32 mouse cellular contexts compared by ENCODE assay signal in genomic region chr4:109498476-109498875, GRCm38 (mm10). TPM values are rescaled to one million over a fixed set of nuclear protein-coding genes. Genes with fewer than 3 reads are reported as not detected.
A peak's percentile ranks its signal among the peaks of the same experiment; 100 is the strongest.
DNase-seq lines count a peak whose midpoint lies in the region; ATAC-seq and TF ChIP-seq lines count a peak whose summit lies in the region.
"Had no signal": no experiment of that assay in that cellular context is flagged by ENCODE, and none has a peak within 500 bp of the region (broad histone marks: within the 10 kb centered on the region; RNA-seq: fewer than 3 reads in every experiment).

No protein-coding gene starts in this region.

- H3K9me3 ChIP-seq in intestine, embryonic 14.5 days (ENCODE audit: control insufficient read depth, low read length): no peaks in the 10 kb centered on the region
- no peaks in the 10 kb centered on the region for H3K9me3 ChIP-seq in intestine, postnatal 0 days (ENCODE audit: control insufficient read depth)
- no peaks in the 10 kb centered on the region for H3K9me3 ChIP-seq in lung, embryonic 15.5 days
- no peaks in the 10 kb centered on the region for H3K9me3 ChIP-seq in embryonic facial prominence, embryonic 11.5 days (replicated peaks; ENCODE audit: control insufficient read depth, low read length)
- H3K9me3 ChIP-seq: embryonic facial prominence, embryonic 15.5 days; G1E; heart, embryonic 13.5 days; hindbrain, embryonic 12.5 days had no signal

- no peaks in the 10 kb centered on the region for H3K27me3 ChIP-seq in intestine, embryonic 14.5 days (replicated peaks; ENCODE audit: control insufficient read depth, insufficient read depth, low read length)
- no peaks in the 10 kb centered on the region for H3K27me3 ChIP-seq in intestine, postnatal 0 days (replicated peaks; ENCODE audit: control insufficient read depth, insufficient read depth, low read length)
- H3K27me3 ChIP-seq in lung, embryonic 15.5 days: no peaks in the 10 kb centered on the region
- H3K27me3 ChIP-seq in embryonic facial prominence, embryonic 11.5 days (ENCODE audit: control insufficient read depth, insufficient read depth, low read length): no peaks in the 10 kb centered on the region
- H3K27me3 ChIP-seq: CH12.LX; embryonic facial prominence, embryonic 15.5 days; heart, embryonic 13.5 days; hindbrain, embryonic 12.5 days; Patski had no signal

- no peaks in the 10 kb centered on the region for H3K36me3 ChIP-seq in intestine, embryonic 14.5 days (ENCODE audit: control insufficient read depth, insufficient read depth, low read length)
- H3K36me3 ChIP-seq in intestine, postnatal 0 days (ENCODE audit: control insufficient read depth, insufficient read depth): no peaks in the 10 kb centered on the region
- H3K36me3 ChIP-seq in lung, embryonic 15.5 days: no peaks in the 10 kb centered on the region
- H3K36me3 ChIP-seq in embryonic facial prominence, embryonic 11.5 days (replicated peaks; ENCODE audit: control insufficient read depth, insufficient read depth, low read depth, low read length): no peaks in the 10 kb centered on the region
- H3K36me3 ChIP-seq: embryonic facial prominence, embryonic 15.5 days; G1E; heart, embryonic 13.5 days; hindbrain, embryonic 12.5 days had no signal

- ATAC-seq in intestine, embryonic 14.5 days (replicated peaks; ENCODE audit: low FRiP score, low TSS enrichment, low read depth): no peak
- no peak for ATAC-seq in intestine, postnatal 0 days
- ATAC-seq in lung, embryonic 15.5 days (ENCODE audit: borderline replicate concordance, extremely low read depth, low FRiP score, low TSS enrichment): peak; percentile 67; the same call in 1 of the 2 replicates
- ATAC-seq in embryonic facial prominence, embryonic 11.5 days (replicated peaks; ENCODE audit: insufficient number of reproducible peaks, low FRiP score, low TSS enrichment, low read depth): no peak
- ATAC-seq: forebrain, embryonic 14.5 days; forebrain, postnatal 0 days; hindbrain, embryonic 16.5 days; intestine, embryonic 16.5 days; Patski had no signal

- H3K27ac ChIP-seq in intestine, embryonic 14.5 days (ENCODE audit: low read depth): no peak overlapping the region
- no peak overlapping the region for H3K27ac ChIP-seq in intestine, postnatal 0 days (ENCODE audit: low read depth, low read length)
- no peak overlapping the region for H3K27ac ChIP-seq in lung, embryonic 15.5 days
- H3K27ac ChIP-seq in embryonic facial prominence, embryonic 11.5 days (replicated peaks; ENCODE audit: low read depth, low read length): no peak overlapping the region
- H3K27ac ChIP-seq: embryonic facial prominence, embryonic 15.5 days; gastrocnemius, adult 2 months; heart, embryonic 13.5 days; hindbrain, embryonic 12.5 days had no signal

- peak; percentile 11 for DNase-seq in embryo, embryonic 11 days
- no peak for DNase-seq in embryo, embryonic 9.5 days (ENCODE audit: extremely low spot score)
- DNase-seq in intestine, embryonic 14.5 days (ENCODE audit: low spot score): peak; percentile 41
- DNase-seq in lung, postnatal 4 days: no peak
- peak; percentile 56 for DNase-seq in embryonic facial prominence, embryonic 11.5 days (ENCODE audit: low spot score)
- DNase-seq in testis, postnatal 14 days (ENCODE audit: low spot score): no peak
- DNase-seq: adrenal gland, postnatal 10 days; adrenal gland, postnatal 36 days; B cell, adult 2 months; cerebellum, adult 18-20 months; cerebellum, adult 9-10 months; cerebellum, postnatal 14 days; forebrain, postnatal 0 days; gastrocnemius, adult 2 months; gastrocnemius, postnatal 14 days; heart, adult 18-20 months; heart, postnatal 14 days; heart, postnatal 4 days had no signal

- no peak overlapping the region for H3K4me2 ChIP-seq in intestine, embryonic 14.5 days (ENCODE audit: low read length)
- H3K4me2 ChIP-seq in intestine, postnatal 0 days (replicated peaks; ENCODE audit: low read depth): no peak overlapping the region
- no peak overlapping the region for H3K4me2 ChIP-seq in lung, embryonic 15.5 days
- no peak overlapping the region for H3K4me2 ChIP-seq in embryonic facial prominence, embryonic 11.5 days (ENCODE audit: low read depth, low read length)
- H3K4me2 ChIP-seq: embryonic facial prominence, embryonic 15.5 days; heart, embryonic 13.5 days; hindbrain, embryonic 12.5 days had no signal

- WGBS in intestine, embryonic 14.5 days: 52% methylated on average over 11 of the region's 11 CpGs
- 72% methylated on average over 11 of the region's 11 CpGs for WGBS in intestine, postnatal 0 days
- WGBS in lung, embryonic 15.5 days: 40% methylated on average over 11 of the region's 11 CpGs
- 54% methylated on average over 11 of the region's 11 CpGs for WGBS in embryonic facial prominence, embryonic 11.5 days

- no peak overlapping the region for H3K4me3 ChIP-seq in intestine, embryonic 14.5 days (ENCODE audit: low read depth, low read length)
- no peak overlapping the region for H3K4me3 ChIP-seq in intestine, postnatal 0 days (ENCODE audit: low read depth, low read length)
- H3K4me3 ChIP-seq in lung, embryonic 15.5 days: no peak overlapping the region
- H3K4me3 ChIP-seq in embryonic facial prominence, embryonic 11.5 days (ENCODE audit: low read depth, low read length): no peak overlapping the region
- H3K4me3 ChIP-seq: embryonic facial prominence, embryonic 15.5 days; gastrocnemius, adult 2 months; heart, embryonic 13.5 days; hindbrain, embryonic 12.5 days had no signal

- H3K9ac ChIP-seq in intestine, embryonic 14.5 days (ENCODE audit: low read length): no peak overlapping the region
- H3K9ac ChIP-seq in intestine, postnatal 0 days (ENCODE audit: low read depth, low read length): no peak overlapping the region
- no peak overlapping the region for H3K9ac ChIP-seq in lung, embryonic 15.5 days
- H3K9ac ChIP-seq in embryonic facial prominence, embryonic 11.5 days (replicated peaks; ENCODE audit: low read length): no peak overlapping the region
- H3K9ac ChIP-seq: embryonic facial prominence, embryonic 15.5 days; forebrain, postnatal 0 days; heart, embryonic 13.5 days; hindbrain, embryonic 12.5 days had no signal

- TF ChIP-seq CTCF in intestine, postnatal 0 days (IDR thresholded peaks at IDR 0.05; ENCODE audit: low read depth): no peak

- H3K4me1 ChIP-seq in intestine, embryonic 14.5 days (replicated peaks; ENCODE audit: control insufficient read depth, insufficient read depth, low read length): no peaks in the 10 kb centered on the region
- H3K4me1 ChIP-seq in intestine, postnatal 0 days (replicated peaks; ENCODE audit: control insufficient read depth, insufficient read depth, low read length): no peaks in the 10 kb centered on the region
- no peaks in the 10 kb centered on the region for H3K4me1 ChIP-seq in lung, embryonic 15.5 days
- no peaks in the 10 kb centered on the region for H3K4me1 ChIP-seq in embryonic facial prominence, embryonic 11.5 days (ENCODE audit: control insufficient read depth, insufficient read depth, low read length)
- H3K4me1 ChIP-seq: embryonic facial prominence, embryonic 15.5 days; hindbrain, embryonic 12.5 days had no signal

RNA-seq across cellular contexts. Expression of gene Rnf11, which starts 13.9 kb away (rescaled TPM):
- polyA plus RNA-seq in intestine, embryonic 14.5 days (2014; fragmentation: Nextera tagmentation; extraction: Ambion mirVana): 38.5 and 40.0 TPM in 2 replicates
- polyA plus RNA-seq in intestine, postnatal 0 days (2015; fragmentation: Nextera tagmentation; extraction: Ambion mirVana): 36.0 and 39.2 TPM in 2 replicates
- polyA plus RNA-seq in lung, embryonic 15.5 days (2015; fragmentation: Nextera tagmentation; extraction: Ambion mirVana): 41.3 and 43.3 TPM in 2 replicates
- polyA plus RNA-seq in embryonic facial prominence, embryonic 11.5 days (2014; fragmentation: Nextera tagmentation; extraction: Ambion mirVana): 48.3 and 50.8 TPM in 2 replicates

RNA-seq across cellular contexts. Expression of gene 4930522H14Rik, which starts 32.6 kb away (rescaled TPM):
- not detected in 2 replicates for polyA plus RNA-seq in intestine, embryonic 14.5 days (2014; fragmentation: Nextera tagmentation; extraction: Ambion mirVana)
- not detected in 2 replicates for polyA plus RNA-seq in intestine, postnatal 0 days (2015; fragmentation: Nextera tagmentation; extraction: Ambion mirVana)
- polyA plus RNA-seq in lung, embryonic 15.5 days (2015; fragmentation: Nextera tagmentation; extraction: Ambion mirVana): not detected in 2 replicates
- polyA plus RNA-seq in embryonic facial prominence, embryonic 11.5 days (2014; fragmentation: Nextera tagmentation; extraction: Ambion mirVana): not detected in 2 replicates
- polyA plus RNA-seq: embryonic facial prominence, embryonic 15.5 days; forebrain, embryonic 11.5 days; forebrain, embryonic 14.5 days; forebrain, postnatal 0 days; frontal cortex, adult 2 months; G1E; heart, embryonic 13.5 days; heart, embryonic 16.5 days; hindbrain, embryonic 12.5 days; hindbrain, embryonic 16.5 days; intestine, embryonic 16.5 days; Patski had no signal

Comparison
In these comparisons a context has a peak if more than half of its experiments do, and no peak if none do; other contexts are left out.
1. DNase-seq: peak in embryo, embryonic 11 days (single experiment), intestine, embryonic 14.5 days (single experiment) and embryonic facial prominence, embryonic 11.5 days (single experiment); none in embryo, embryonic 9.5 days (single experiment), lung, postnatal 4 days (0 of 2) and testis, postnatal 14 days (single experiment).